Mouse (Mus musculus) thymus, postnatal 10 days (tissue): ENCODE results near the gene Fcgr3.

ENCODE experiments used
- DNase-seq, 2 experiments: peaks; one replicate each; pipeline ENCODE4 v3.0.0; 2021; ENCODE audit warnings: low spot score in 2 of 2

The Fcgr3 gene

GRCm38 (mm10) chr1:171006905-171007304 is 57.8 kb downstream of the Fcgr3 start:
- DNase-seq: peak in 1 of 2 experiments; percentile 8

GRCm38 (mm10) chr1:171006335-171006734 is 58.4 kb downstream of the Fcgr3 start:
- DNase-seq: no peak

- no peak for DNase-seq
Observed at GRCm38 (mm10) chr1:171005586-171005985, 59.1 kb downstream of the Fcgr3 start.

- DNase-seq: no peak
Observed at GRCm38 (mm10) chr1:171005081-171005480, 59.7 kb downstream of the Fcgr3 start.
